Mouse (Mus musculus): ENCODE measurements around the gene Grm5. TPM values are rescaled to one million over a fixed set of nuclear protein-coding genes. Genes with fewer than 3 reads are reported as not detected.

Gene Grm5
- polyA plus RNA-seq, 1 experiment = not detected

GRCm38 (mm10) chr7:87734511-87734910 lies 150.5 kb downstream of the Grm5 start:
- no peak for DNase-seq
- TF ChIP-seq POLR2A (IDR thresholded peaks at IDR 0.05; ENCODE audit: control insufficient read depth, extremely low read depth, insufficient read depth, low read length, poor library complexity) (no peak), CTCF (IDR thresholded peaks at IDR 0.05; ENCODE audit: borderline replicate concordance, control insufficient read depth, extremely low read depth, insufficient read depth, low read length, poor library complexity) (no peak)
- Histone ChIP-seq H3K36me3 (ENCODE audit: control insufficient read depth, insufficient read depth, low read length) (no peaks in the 10 kb centered on the region), H3K4me1 (replicated peaks; ENCODE audit: control insufficient read depth, insufficient read depth, low read length) (no peaks in the 10 kb centered on the region), H3K27ac (ENCODE audit: control insufficient read depth, insufficient read depth, low read length) (no peak overlapping the region), H3K4me3 (ENCODE audit: control insufficient read depth, insufficient read depth, low read length) (no peak overlapping the region), H3K27me3 (ENCODE audit: control insufficient read depth, insufficient read depth, low read length) (no peaks in the 10 kb centered on the region)

- no peaks in the 10 kb centered on the region for H3K36me3 ChIP-seq (ENCODE audit: control insufficient read depth, insufficient read depth, low read length)
- H3K27ac ChIP-seq (ENCODE audit: control insufficient read depth, insufficient read depth, low read length) = no peak overlapping the region
- no peak overlapping the region for H3K4me3 ChIP-seq (ENCODE audit: control insufficient read depth, insufficient read depth, low read length)
- no peaks in the 10 kb centered on the region for H3K4me1 ChIP-seq (replicated peaks; ENCODE audit: control insufficient read depth, insufficient read depth, low read length)
- DNase-seq = no peak
- TF ChIP-seq CTCF (IDR thresholded peaks at IDR 0.05; ENCODE audit: borderline replicate concordance, control insufficient read depth, extremely low read depth, insufficient read depth, low read length, poor library complexity) = no peak
- no peak for TF ChIP-seq POLR2A (IDR thresholded peaks at IDR 0.05; ENCODE audit: control insufficient read depth, extremely low read depth, insufficient read depth, low read length, poor library complexity)
- no peaks in the 10 kb centered on the region for H3K27me3 ChIP-seq (ENCODE audit: control insufficient read depth, insufficient read depth, low read length)
- WGBS = 82% methylated on average over 2 of the region's 2 CpGs
Observed at GRCm38 (mm10) chr7:87761945-87762344, 178.0 kb downstream of the Grm5 start.

GRCm38 (mm10) chr7:87762376-87762775 lies 178.4 kb downstream of the Grm5 start:
- H3K4me1 ChIP-seq (replicated peaks; ENCODE audit: control insufficient read depth, insufficient read depth, low read length) = no peaks in the 10 kb centered on the region
- no peak for DNase-seq
- H3K27ac ChIP-seq (ENCODE audit: control insufficient read depth, insufficient read depth, low read length) = no peak overlapping the region
- no peak for TF ChIP-seq POLR2A (IDR thresholded peaks at IDR 0.05; ENCODE audit: control insufficient read depth, extremely low read depth, insufficient read depth, low read length, poor library complexity)
- TF ChIP-seq CTCF (IDR thresholded peaks at IDR 0.05; ENCODE audit: borderline replicate concordance, control insufficient read depth, extremely low read depth, insufficient read depth, low read length, poor library complexity) = no peak
- no peaks in the 10 kb centered on the region for H3K27me3 ChIP-seq (ENCODE audit: control insufficient read depth, insufficient read depth, low read length)
- no peak overlapping the region for H3K4me3 ChIP-seq (ENCODE audit: control insufficient read depth, insufficient read depth, low read length)
- 83% methylated on average over 3 of the region's 3 CpGs for WGBS
- H3K36me3 ChIP-seq (ENCODE audit: control insufficient read depth, insufficient read depth, low read length) = no peaks in the 10 kb centered on the region

- TF ChIP-seq POLR2A (IDR thresholded peaks at IDR 0.05; ENCODE audit: control insufficient read depth, extremely low read depth, insufficient read depth, low read length, poor library complexity) = no peak
- no peak for TF ChIP-seq CTCF (IDR thresholded peaks at IDR 0.05; ENCODE audit: borderline replicate concordance, control insufficient read depth, extremely low read depth, insufficient read depth, low read length, poor library complexity)
- Histone ChIP-seq H3K36me3 (ENCODE audit: control insufficient read depth, insufficient read depth, low read length) (no peaks in the 10 kb centered on the region), H3K4me1 (replicated peaks; ENCODE audit: control insufficient read depth, insufficient read depth, low read length) (no peaks in the 10 kb centered on the region), H3K27me3 (ENCODE audit: control insufficient read depth, insufficient read depth, low read length) (no peaks in the 10 kb centered on the region), H3K4me3 (ENCODE audit: control insufficient read depth, insufficient read depth, low read length) (no peak overlapping the region), H3K27ac (ENCODE audit: control insufficient read depth, insufficient read depth, low read length) (no peak overlapping the region)
- DNase-seq = no peak
- WGBS = 93% methylated on average over 1 of the region's 1 CpGs
Observed at GRCm38 (mm10) chr7:87787560-87787959, 203.6 kb downstream of the Grm5 start.

GRCm38 (mm10) chr7:87788963-87789362 lies 205.0 kb downstream of the Grm5 start:
- Histone ChIP-seq H3K4me3 (ENCODE audit: control insufficient read depth, insufficient read depth, low read length) (no peak overlapping the region), H3K27me3 (ENCODE audit: control insufficient read depth, insufficient read depth, low read length) (no peaks in the 10 kb centered on the region), H3K4me1 (replicated peaks; ENCODE audit: control insufficient read depth, insufficient read depth, low read length) (no peaks in the 10 kb centered on the region), H3K36me3 (ENCODE audit: control insufficient read depth, insufficient read depth, low read length) (no peaks in the 10 kb centered on the region), H3K27ac (ENCODE audit: control insufficient read depth, insufficient read depth, low read length) (no peak overlapping the region)
- no peak for TF ChIP-seq POLR2A (IDR thresholded peaks at IDR 0.05; ENCODE audit: control insufficient read depth, extremely low read depth, insufficient read depth, low read length, poor library complexity)
- no peak for TF ChIP-seq CTCF (IDR thresholded peaks at IDR 0.05; ENCODE audit: borderline replicate concordance, control insufficient read depth, extremely low read depth, insufficient read depth, low read length, poor library complexity)
- DNase-seq = no peak

- 77% methylated on average over 4 of the region's 4 CpGs for WGBS
- H3K4me3 ChIP-seq (ENCODE audit: control insufficient read depth, insufficient read depth, low read length) = no peak overlapping the region
- H3K36me3 ChIP-seq (ENCODE audit: control insufficient read depth, insufficient read depth, low read length) = no peaks in the 10 kb centered on the region
- H3K27me3 ChIP-seq (ENCODE audit: control insufficient read depth, insufficient read depth, low read length) = no peaks in the 10 kb centered on the region
- DNase-seq = no peak
- H3K27ac ChIP-seq (ENCODE audit: control insufficient read depth, insufficient read depth, low read length) = no peak overlapping the region
- TF ChIP-seq CTCF (IDR thresholded peaks at IDR 0.05; ENCODE audit: borderline replicate concordance, control insufficient read depth, extremely low read depth, insufficient read depth, low read length, poor library complexity) = no peak
- TF ChIP-seq POLR2A (IDR thresholded peaks at IDR 0.05; ENCODE audit: control insufficient read depth, extremely low read depth, insufficient read depth, low read length, poor library complexity) = no peak
- no peaks in the 10 kb centered on the region for H3K4me1 ChIP-seq (replicated peaks; ENCODE audit: control insufficient read depth, insufficient read depth, low read length)
Observed at GRCm38 (mm10) chr7:87793896-87794295, 209.9 kb downstream of the Grm5 start.

- H3K27ac ChIP-seq (ENCODE audit: control insufficient read depth, insufficient read depth, low read length) = no peak overlapping the region
- TF ChIP-seq CTCF (IDR thresholded peaks at IDR 0.05; ENCODE audit: borderline replicate concordance, control insufficient read depth, extremely low read depth, insufficient read depth, low read length, poor library complexity) (no peak), POLR2A (IDR thresholded peaks at IDR 0.05; ENCODE audit: control insufficient read depth, extremely low read depth, insufficient read depth, low read length, poor library complexity) (no peak)
- H3K4me1 ChIP-seq (replicated peaks; ENCODE audit: control insufficient read depth, insufficient read depth, low read length) = no peaks in the 10 kb centered on the region
- H3K4me3 ChIP-seq (ENCODE audit: control insufficient read depth, insufficient read depth, low read length) = no peak overlapping the region
- WGBS = 59% methylated on average over 1 of the region's 1 CpGs
- DNase-seq = no peak
- no peaks in the 10 kb centered on the region for H3K27me3 ChIP-seq (ENCODE audit: control insufficient read depth, insufficient read depth, low read length)
- no peaks in the 10 kb centered on the region for H3K36me3 ChIP-seq (ENCODE audit: control insufficient read depth, insufficient read depth, low read length)
Observed at GRCm38 (mm10) chr7:87824898-87825297, 240.9 kb downstream of the Grm5 start.

All from thymus, adult 2 months (tissue).